Mouse (Mus musculus): ENCODE data around the gene Cttnbp2nl. TPM values are rescaled to one million over a fixed set of nuclear protein-coding genes. Genes with fewer than 3 reads are reported as not detected.

Gene Cttnbp2nl
- polyA plus RNA-seq, 1 experiment from 2014 or later = 62.6 TPM

- 82% methylated on average over 6 of the region's 6 CpGs for WGBS
- ATAC-seq = no peak
- H3K4me1 ChIP-seq (replicated peaks; ENCODE audit: control insufficient read depth, insufficient read depth, low read length) = peaks cover 32% of the 10 kb centered on the region
- H3K36me3 ChIP-seq (ENCODE audit: control insufficient read depth, insufficient read depth) = no peaks in the 10 kb centered on the region
- no peak overlapping the region for H3K4me3 ChIP-seq (replicated peaks; ENCODE audit: low read length)
- H3K27me3 ChIP-seq (replicated peaks; ENCODE audit: control insufficient read depth, insufficient read depth, low read length) = no peaks in the 10 kb centered on the region
- H3K9me3 ChIP-seq (ENCODE audit: control insufficient read depth, low read length) = no peaks in the 10 kb centered on the region
- peak overlapping the region; percentile 2; the same call in 1 of the 2 replicates for H3K4me2 ChIP-seq (ENCODE audit: low read length)
- no peak overlapping the region for H3K9ac ChIP-seq (replicated peaks; ENCODE audit: low read depth, low read length)
- no peak overlapping the region for H3K27ac ChIP-seq (ENCODE audit: low read length)
Observed at GRCm38 (mm10) chr3:105049848-105050247, 3.1 kb downstream of the Cttnbp2nl start.

- no peak for ATAC-seq
- Histone ChIP-seq H3K9me3 (ENCODE audit: control insufficient read depth, low read length) (no peaks in the 10 kb centered on the region), H3K27ac (ENCODE audit: low read length) (no peak overlapping the region), H3K9ac (replicated peaks; ENCODE audit: low read depth, low read length) (no peak overlapping the region), H3K27me3 (replicated peaks; ENCODE audit: control insufficient read depth, insufficient read depth, low read length) (no peaks in the 10 kb centered on the region), H3K36me3 (ENCODE audit: control insufficient read depth, insufficient read depth) (no peaks in the 10 kb centered on the region), H3K4me3 (replicated peaks; ENCODE audit: low read length) (no peak overlapping the region), H3K4me2 (ENCODE audit: low read length) (no peak overlapping the region), H3K4me1 (replicated peaks; ENCODE audit: control insufficient read depth, insufficient read depth, low read length) (peaks cover 28% of the 10 kb centered on the region)
- 76% methylated on average over 8 of the region's 8 CpGs for WGBS
Observed at GRCm38 (mm10) chr3:105047616-105048015, 5.3 kb downstream of the Cttnbp2nl start.

- H3K9me3 ChIP-seq (ENCODE audit: control insufficient read depth, low read length) = no peaks in the 10 kb centered on the region
- peaks cover 28% of the 10 kb centered on the region for H3K4me1 ChIP-seq (replicated peaks; ENCODE audit: control insufficient read depth, insufficient read depth, low read length)
- WGBS = 87% methylated on average over 5 of the region's 5 CpGs
- no peak overlapping the region for H3K4me2 ChIP-seq (ENCODE audit: low read length)
- no peak for ATAC-seq
- H3K9ac ChIP-seq (replicated peaks; ENCODE audit: low read depth, low read length) = no peak overlapping the region
- no peak overlapping the region for H3K27ac ChIP-seq (ENCODE audit: low read length)
- H3K4me3 ChIP-seq (replicated peaks; ENCODE audit: low read length) = no peak overlapping the region
- no peaks in the 10 kb centered on the region for H3K36me3 ChIP-seq (ENCODE audit: control insufficient read depth, insufficient read depth)
- H3K27me3 ChIP-seq (replicated peaks; ENCODE audit: control insufficient read depth, insufficient read depth, low read length) = no peaks in the 10 kb centered on the region
Observed at GRCm38 (mm10) chr3:105046870-105047269, 6.1 kb downstream of the Cttnbp2nl start.

GRCm38 (mm10) chr3:105043746-105044145 lies 9.2 kb downstream of the Cttnbp2nl start:
- Histone ChIP-seq H3K4me3 (replicated peaks; ENCODE audit: low read length) (no peak overlapping the region), H3K27me3 (replicated peaks; ENCODE audit: control insufficient read depth, insufficient read depth, low read length) (no peaks in the 10 kb centered on the region), H3K27ac (ENCODE audit: low read length) (no peak overlapping the region), H3K36me3 (ENCODE audit: control insufficient read depth, insufficient read depth) (no peaks in the 10 kb centered on the region), H3K9me3 (ENCODE audit: control insufficient read depth, low read length) (no peaks in the 10 kb centered on the region), H3K4me1 (replicated peaks; ENCODE audit: control insufficient read depth, insufficient read depth, low read length) (peaks cover 17% of the 10 kb centered on the region), H3K9ac (replicated peaks; ENCODE audit: low read depth, low read length) (no peak overlapping the region), H3K4me2 (ENCODE audit: low read length) (no peak overlapping the region)
- WGBS = 94% methylated on average over 5 of the region's 5 CpGs
- no peak for ATAC-seq

- no peak overlapping the region for H3K9ac ChIP-seq (replicated peaks; ENCODE audit: low read depth, low read length)
- no peak overlapping the region for H3K4me3 ChIP-seq (replicated peaks; ENCODE audit: low read length)
- WGBS = 93% methylated on average over 9 of the region's 9 CpGs
- H3K4me1 ChIP-seq (replicated peaks; ENCODE audit: control insufficient read depth, insufficient read depth, low read length) = peaks cover 12% of the 10 kb centered on the region
- H3K36me3 ChIP-seq (ENCODE audit: control insufficient read depth, insufficient read depth) = 0 out of 2 replicates have a peak, but pooled peaks cover 3% of the 10 kb centered on the region
- H3K4me2 ChIP-seq (ENCODE audit: low read length) = no peak overlapping the region
- no peaks in the 10 kb centered on the region for H3K27me3 ChIP-seq (replicated peaks; ENCODE audit: control insufficient read depth, insufficient read depth, low read length)
- no peak overlapping the region for H3K27ac ChIP-seq (ENCODE audit: low read length)
- no peak for ATAC-seq
- no peaks in the 10 kb centered on the region for H3K9me3 ChIP-seq (ENCODE audit: control insufficient read depth, low read length)
Observed at GRCm38 (mm10) chr3:105040983-105041625, 11.8 kb downstream of the Cttnbp2nl start.

- peak; percentile 86 for ATAC-seq
- Histone ChIP-seq H3K27me3 (replicated peaks; ENCODE audit: control insufficient read depth, insufficient read depth, low read length) (no peaks in the 10 kb centered on the region), H3K4me2 (ENCODE audit: low read length) (no peak overlapping the region), H3K4me3 (replicated peaks; ENCODE audit: low read length) (no peak overlapping the region), H3K27ac (ENCODE audit: low read length) (no peak overlapping the region), H3K9ac (replicated peaks; ENCODE audit: low read depth, low read length) (no peak overlapping the region), H3K9me3 (ENCODE audit: control insufficient read depth, low read length) (no peaks in the 10 kb centered on the region), H3K36me3 (ENCODE audit: control insufficient read depth, insufficient read depth) (peaks cover 9% of the 10 kb centered on the region; the same call in 1 of the 2 replicates), H3K4me1 (replicated peaks; ENCODE audit: control insufficient read depth, insufficient read depth, low read length) (peaks cover 12% of the 10 kb centered on the region)
- 37% methylated on average over 8 of the region's 8 CpGs for WGBS
Observed at GRCm38 (mm10) chr3:105040002-105040401, 12.9 kb downstream of the Cttnbp2nl start.

- H3K4me3 ChIP-seq (replicated peaks; ENCODE audit: low read length) = no peak overlapping the region
- peaks cover 12% of the 10 kb centered on the region for H3K4me1 ChIP-seq (replicated peaks; ENCODE audit: control insufficient read depth, insufficient read depth, low read length)
- WGBS = 92% methylated on average over 6 of the region's 6 CpGs
- H3K27me3 ChIP-seq (replicated peaks; ENCODE audit: control insufficient read depth, insufficient read depth, low read length) = no peaks in the 10 kb centered on the region
- no peaks in the 10 kb centered on the region for H3K9me3 ChIP-seq (ENCODE audit: control insufficient read depth, low read length)
- H3K27ac ChIP-seq (ENCODE audit: low read length) = no peak overlapping the region
- H3K4me2 ChIP-seq (ENCODE audit: low read length) = no peak overlapping the region
- no peak for ATAC-seq
- H3K36me3 ChIP-seq (ENCODE audit: control insufficient read depth, insufficient read depth) = peaks cover 25% of the 10 kb centered on the region
- no peak overlapping the region for H3K9ac ChIP-seq (replicated peaks; ENCODE audit: low read depth, low read length)
Observed at GRCm38 (mm10) chr3:105037240-105037770, 15.6 kb downstream of the Cttnbp2nl start.

GRCm38 (mm10) chr3:105036281-105036847 lies 16.6 kb downstream of the Cttnbp2nl start:
- H3K36me3 ChIP-seq (ENCODE audit: control insufficient read depth, insufficient read depth) = peaks cover 33% of the 10 kb centered on the region
- H3K9me3 ChIP-seq (ENCODE audit: control insufficient read depth, low read length) = no peaks in the 10 kb centered on the region
- H3K27me3 ChIP-seq (replicated peaks; ENCODE audit: control insufficient read depth, insufficient read depth, low read length) = no peaks in the 10 kb centered on the region
- H3K4me2 ChIP-seq (ENCODE audit: low read length) = no peak overlapping the region
- ATAC-seq = no peak
- H3K4me3 ChIP-seq (replicated peaks; ENCODE audit: low read length) = no peak overlapping the region
- peaks cover 12% of the 10 kb centered on the region for H3K4me1 ChIP-seq (replicated peaks; ENCODE audit: control insufficient read depth, insufficient read depth, low read length)
- 83% methylated on average over 10 of the region's 10 CpGs for WGBS
- H3K9ac ChIP-seq (replicated peaks; ENCODE audit: low read depth, low read length) = no peak overlapping the region
- H3K27ac ChIP-seq (ENCODE audit: low read length) = no peak overlapping the region

GRCm38 (mm10) chr3:105023371-105024005 lies 29.5 kb downstream of the Cttnbp2nl start:
- no peaks in the 10 kb centered on the region for H3K27me3 ChIP-seq (replicated peaks; ENCODE audit: control insufficient read depth, insufficient read depth, low read length)

More at GRCm38 (mm10) chr3:105023371-105024005, 29.5 kb downstream of the Cttnbp2nl start:
- Histone ChIP-seq H3K27ac (ENCODE audit: low read length) (no peak overlapping the region), H3K9me3 (ENCODE audit: control insufficient read depth, low read length) (no peaks in the 10 kb centered on the region), H3K4me2 (ENCODE audit: low read length) (no peak overlapping the region), H3K4me3 (replicated peaks; ENCODE audit: low read length) (no peak overlapping the region), H3K36me3 (ENCODE audit: control insufficient read depth, insufficient read depth) (0 out of 2 replicates have a peak, but pooled peaks cover 4% of the 10 kb centered on the region), H3K4me1 (replicated peaks; ENCODE audit: control insufficient read depth, insufficient read depth, low read length) (no peaks in the 10 kb centered on the region), H3K9ac (replicated peaks; ENCODE audit: low read depth, low read length) (no peak overlapping the region)
- WGBS = 81% methylated on average over 10 of the region's 10 CpGs
- ATAC-seq = no peak
